Mouse (Mus musculus) erythroblast, embryonic 14.5 days (primary cell): ENCODE measurements around the gene Cdkl2. TPM values are rescaled to one million over a fixed set of nuclear protein-coding genes. Genes with fewer than 3 reads are reported as not detected.

Experiments
- H3K27me3 ChIP-seq: 2 replicates; pipeline ENCODE4 v1.6.1; 2012; ENCODE audit warnings: inconsistent platforms; ENCODE audit not compliant: control insufficient read depth
- H3K36me3 ChIP-seq: 2 replicates; pipeline ENCODE4 v1.6.1; 2012; ENCODE audit warnings: mild to moderate bottlenecking, inconsistent platforms; ENCODE audit not compliant: control insufficient read depth
- H3K4me1 ChIP-seq: 2 replicates; pipeline ENCODE4 v1.6.1; 2012; ENCODE audit warnings: inconsistent platforms; ENCODE audit not compliant: control insufficient read depth
- H3K4me3 ChIP-seq: replicated peaks from 2 replicates; pipeline ENCODE3; 2012; ENCODE audit warnings: moderate library complexity, mild to moderate bottlenecking, inconsistent platforms
- H3K9me3 ChIP-seq: 2 replicates; pipeline ENCODE4 v1.6.1; 2012; ENCODE audit warnings: low read length, inconsistent platforms, mixed read lengths; ENCODE audit not compliant: control insufficient read depth
- GATA1 ChIP-seq: IDR thresholded peaks from 2 replicates; pipeline ENCODE4 v1.6.1; 2012; ENCODE audit warnings: low read length, inconsistent platforms, mixed read lengths
- TAL1 ChIP-seq: IDR thresholded peaks from 3 replicates; pipeline ENCODE4 v1.6.1; 2012; ENCODE audit warnings: low read length, inconsistent platforms, mixed read lengths
- polyA plus RNA-seq: library from polyadenylated mRNA; stranded (reverse); fragments of >175 nt; gene quantifications from 2 replicates; pipeline ENCODE4 v1.2.3, GENCODE M21; 2012

Gene Cdkl2
- polyA plus RNA-seq, 1 experiment = not detected

GRCm38 (mm10) chr5:91962259-91962638 lies 81.4 kb downstream of the Cdkl2 start:
- TF ChIP-seq TAL1 (no peak), GATA1 (no peak)
- Histone ChIP-seq H3K9me3 (no peaks in the 10 kb centered on the region), H3K27me3 (no peaks in the 10 kb centered on the region), H3K4me3 (peak overlapping the region; percentile 79), H3K4me1 (peaks cover 53% of the 10 kb centered on the region), H3K36me3 (peaks cover 26% of the 10 kb centered on the region)

GRCm38 (mm10) chr5:91961370-91961769 lies 82.3 kb downstream of the Cdkl2 start:
- Histone ChIP-seq H3K4me1 (peaks cover 57% of the 10 kb centered on the region), H3K4me3 (peak overlapping the region; percentile 79), H3K27me3 (no peaks in the 10 kb centered on the region), H3K36me3 (peaks cover 35% of the 10 kb centered on the region), H3K9me3 (no peaks in the 10 kb centered on the region)
- TF ChIP-seq TAL1 (no peak), GATA1 (no peak)

- Histone ChIP-seq H3K27me3 (no peaks in the 10 kb centered on the region), H3K36me3 (peaks cover 40% of the 10 kb centered on the region), H3K9me3 (no peaks in the 10 kb centered on the region), H3K4me3 (peak overlapping the region; percentile 79), H3K4me1 (peaks cover 57% of the 10 kb centered on the region)
- TF ChIP-seq TAL1 (peak; percentile 69), GATA1 (peak; percentile 84)
These were observed 83.0 kb downstream of the Cdkl2 start for GRCm38 (mm10) chr5:91960606-91961254.

- Histone ChIP-seq H3K36me3 (peaks cover 48% of the 10 kb centered on the region), H3K9me3 (no peaks in the 10 kb centered on the region), H3K4me1 (peaks cover 57% of the 10 kb centered on the region), H3K4me3 (peak overlapping the region; percentile 79), H3K27me3 (no peaks in the 10 kb centered on the region)
- TF ChIP-seq GATA1 (no peak), TAL1 (no peak)
These were observed 83.7 kb downstream of the Cdkl2 start for GRCm38 (mm10) chr5:91959986-91960385.

- H3K4me1 ChIP-seq = peaks cover 56% of the 10 kb centered on the region
- TF ChIP-seq TAL1 (no peak), GATA1 (no peak)
These were observed 84.6 kb downstream of the Cdkl2 start for GRCm38 (mm10) chr5:91959096-91959495.

GRCm38 (mm10) chr5:91956991-91957760 lies 86.5 kb downstream of the Cdkl2 start:
- peaks cover 76% of the 10 kb centered on the region for H3K36me3 ChIP-seq
- H3K9me3 ChIP-seq = no peaks in the 10 kb centered on the region
- no peak overlapping the region for H3K4me3 ChIP-seq
- H3K4me1 ChIP-seq = peaks cover 47% of the 10 kb centered on the region
- no peak for TF ChIP-seq TAL1
- TF ChIP-seq GATA1 = no peak
- H3K27me3 ChIP-seq = no peaks in the 10 kb centered on the region

More at GRCm38 (mm10) chr5:91959096-91959495, 84.6 kb downstream of the Cdkl2 start:
- Histone ChIP-seq H3K4me3 (peak overlapping the region; percentile 36), H3K27me3 (no peaks in the 10 kb centered on the region), H3K36me3 (peaks cover 57% of the 10 kb centered on the region), H3K9me3 (no peaks in the 10 kb centered on the region)

Other genes with a start within 250 kb of the Cdkl2 start
- 0.61 and 0.66 TPM in 2 replicates for gene Rchy1, start 80.8 kb downstream of the Cdkl2 start, polyA plus RNA-seq
- not detected in 2 replicates for gene Odaph, start 56.4 kb downstream of the Cdkl2 start, polyA plus RNA-seq
- 1.2 and 1.3 TPM in 2 replicates for gene G3bp2, start 39.8 kb upstream of the Cdkl2 start, polyA plus RNA-seq
- gene Uso1, start 94.1 kb upstream of the Cdkl2 start, polyA plus RNA-seq = 0.53 and 0.71 TPM in 2 replicates
- not detected in 2 replicates for gene U90926, start 171.5 kb upstream of the Cdkl2 start, polyA plus RNA-seq
- gene Ppef2, start 212.4 kb upstream of the Cdkl2 start, polyA plus RNA-seq = not detected in 2 replicates
- gene Naaa, start 234.3 kb upstream of the Cdkl2 start, polyA plus RNA-seq = 0.05 and 0.08 TPM in 2 replicates